ENCODE assay signal across 13 mouse cellular contexts in the genomic region with DNA sequence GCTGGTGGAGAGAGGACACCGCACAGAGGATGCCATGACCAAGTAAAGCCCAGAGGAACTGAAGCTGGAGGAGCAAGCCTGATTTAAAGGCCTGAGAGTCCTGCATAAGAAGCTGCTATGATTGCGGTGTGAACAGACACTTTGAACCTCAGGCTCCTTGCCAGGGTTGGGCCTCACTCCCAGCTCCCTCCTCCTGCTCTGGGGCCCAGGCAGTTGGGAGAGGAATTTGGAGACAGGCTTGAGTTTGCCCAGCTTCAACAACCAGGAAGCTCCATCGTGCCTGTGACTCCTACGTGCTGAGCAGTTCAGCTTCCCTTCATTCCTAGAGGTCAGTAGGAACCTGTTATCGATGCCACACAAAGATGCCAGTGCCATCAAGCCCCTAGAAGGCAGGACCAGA. TPM values are rescaled to one million over a fixed set of nuclear protein-coding genes. Genes with fewer than 3 reads are reported as not detected.
DNase-seq lines count a peak whose midpoint lies in the region; ATAC-seq and TF ChIP-seq lines count a peak whose summit lies in the region.
"Had no signal": no experiment of that assay in that cellular context is flagged by ENCODE, and none has a peak within 500 bp of the region (broad histone marks: within the 10 kb centered on the region; RNA-seq: fewer than 3 reads in every experiment).

No protein-coding gene starts in this region.

- WGBS in hindbrain, postnatal 0 days = 74% methylated on average over 5 of the region's 5 CpGs
- 79% methylated on average over 5 of the region's 5 CpGs for WGBS in hindbrain, embryonic 11.5 days
- WGBS in embryonic facial prominence, embryonic 14.5 days = 61% methylated on average over 5 of the region's 5 CpGs
- WGBS in midbrain, postnatal 0 days = 73% methylated on average over 5 of the region's 5 CpGs
- 54% methylated on average over 5 of the region's 5 CpGs for whole genome bisulfite sequencing in cerebellum, adult 2 months

- no peaks in the 10 kb centered on the region for H3K4me1 ChIP-seq in hindbrain, postnatal 0 days (ENCODE audit: insufficient read depth, low read length)
- no peaks in the 10 kb centered on the region for H3K4me1 ChIP-seq in hindbrain, embryonic 11.5 days (replicated peaks; ENCODE audit: control insufficient read depth, insufficient read depth, low read length)
- H3K4me1 ChIP-seq in embryonic facial prominence, embryonic 14.5 days (ENCODE audit: control insufficient read depth, insufficient read depth, low read length) = peaks cover 6% of the 10 kb centered on the region; the same call in 1 of the 2 replicates
- H3K4me1 ChIP-seq in midbrain, postnatal 0 days (ENCODE audit: insufficient read depth, low read length) = no peaks in the 10 kb centered on the region
- H3K4me1 ChIP-seq in cerebellum, adult 2 months (ENCODE audit: control insufficient read depth, insufficient read depth, low read length) = no peaks in the 10 kb centered on the region; the same call in 1 of the 2 replicates
- H3K4me1 ChIP-seq: forebrain, embryonic 15.5 days; liver, embryonic 15.5 days; neural tube, embryonic 12.5 days had no signal

- H3K36me3 ChIP-seq in hindbrain, postnatal 0 days (ENCODE audit: insufficient read depth, low read length) = no peaks in the 10 kb centered on the region
- no peaks in the 10 kb centered on the region for H3K36me3 ChIP-seq in hindbrain, embryonic 11.5 days (ENCODE audit: control insufficient read depth, insufficient read depth, low read length)
- H3K36me3 ChIP-seq in embryonic facial prominence, embryonic 14.5 days (ENCODE audit: control insufficient read depth, insufficient read depth, low read length) = no peaks in the 10 kb centered on the region
- no peaks in the 10 kb centered on the region for H3K36me3 ChIP-seq in midbrain, postnatal 0 days (ENCODE audit: insufficient read depth, low read length)
- H3K36me3 ChIP-seq: forebrain, embryonic 15.5 days; liver, embryonic 15.5 days; neural tube, embryonic 12.5 days had no signal

- H3K27me3 ChIP-seq in hindbrain, postnatal 0 days (ENCODE audit: insufficient read depth, low read length) = no peaks in the 10 kb centered on the region
- no peaks in the 10 kb centered on the region for H3K27me3 ChIP-seq in hindbrain, embryonic 11.5 days (ENCODE audit: control insufficient read depth, insufficient read depth, low read length)
- H3K27me3 ChIP-seq in embryonic facial prominence, embryonic 14.5 days (replicated peaks; ENCODE audit: control insufficient read depth, insufficient read depth, low read length) = no peaks in the 10 kb centered on the region
- H3K27me3 ChIP-seq in midbrain, postnatal 0 days (ENCODE audit: insufficient read depth, low read length) = no peaks in the 10 kb centered on the region
- H3K27me3 ChIP-seq in cerebellum, adult 2 months (ENCODE audit: control insufficient read depth, insufficient read depth, low read length) = no peaks in the 10 kb centered on the region
- H3K27me3 ChIP-seq: forebrain, embryonic 15.5 days; liver, embryonic 15.5 days had no signal

- H3K4me3 ChIP-seq in hindbrain, postnatal 0 days (ENCODE audit: low read length) = no peak overlapping the region
- no peak overlapping the region for H3K4me3 ChIP-seq in hindbrain, embryonic 11.5 days (ENCODE audit: low read depth, low read length)
- H3K4me3 ChIP-seq in embryonic facial prominence, embryonic 14.5 days (ENCODE audit: low read depth, low read length) = no peak overlapping the region
- no peak overlapping the region for H3K4me3 ChIP-seq in midbrain, postnatal 0 days (ENCODE audit: low read depth, low read length)
- H3K4me3 ChIP-seq in cerebellum, adult 2 months (replicated peaks; ENCODE audit: insufficient read depth, low read depth, low read length) = no peak overlapping the region
- H3K4me3 ChIP-seq: forebrain, embryonic 15.5 days; liver, embryonic 15.5 days; neural tube, embryonic 12.5 days had no signal

- H3K9me3 ChIP-seq in hindbrain, postnatal 0 days (ENCODE audit: low read length) = no peaks in the 10 kb centered on the region
- no peaks in the 10 kb centered on the region for H3K9me3 ChIP-seq in hindbrain, embryonic 11.5 days (ENCODE audit: control insufficient read depth, low read length)
- H3K9me3 ChIP-seq in embryonic facial prominence, embryonic 14.5 days (ENCODE audit: control insufficient read depth, low read length) = no peaks in the 10 kb centered on the region
- H3K9me3 ChIP-seq in midbrain, postnatal 0 days (ENCODE audit: low read length) = no peaks in the 10 kb centered on the region
- H3K9me3 ChIP-seq: forebrain, embryonic 15.5 days; liver, embryonic 15.5 days; neural tube, embryonic 12.5 days had no signal

- DNase-seq in hindbrain, postnatal 0 days (ENCODE audit: low spot score) = peak; percentile 15
- no peak for DNase-seq in hindbrain, embryonic 11.5 days (ENCODE audit: low spot score)
- DNase-seq in embryonic facial prominence, embryonic 14.5 days (ENCODE audit: low spot score) = peak; percentile 68
- DNase-seq in heart, postnatal 10 days = peak; percentile 76 to 80
- peak; percentile 83 for DNase-seq in lung, postnatal 10 days
- DNase-seq in midbrain, postnatal 0 days (ENCODE audit: low spot score) = no peak
- no peak for DNase-seq in cerebellum, adult 2 months
- DNase-seq in left cerebral cortex, adult 8-10 months (ENCODE audit: low spot score in 2 of 2) = no peak

- intact Hi-C loops in heart, postnatal 10 days (cut with DNase I) = no loop called here

- no peak overlapping the region for H3K9ac ChIP-seq in hindbrain, postnatal 0 days (replicated peaks; ENCODE audit: low read length)
- H3K9ac ChIP-seq in hindbrain, embryonic 11.5 days (ENCODE audit: low read depth, low read length) = no peak overlapping the region
- H3K9ac ChIP-seq in embryonic facial prominence, embryonic 14.5 days (ENCODE audit: low read depth, low read length) = 0 out of 2 replicates have a peak overlapping the region, but pooled peaks have one; percentile 8
- H3K9ac ChIP-seq in midbrain, postnatal 0 days (replicated peaks; ENCODE audit: low read length, poor library complexity, severe bottlenecking) = no peak overlapping the region
- H3K9ac ChIP-seq: forebrain, embryonic 15.5 days; liver, embryonic 15.5 days; neural tube, embryonic 12.5 days had no signal

- TF ChIP-seq CTCF in hindbrain, postnatal 0 days (IDR thresholded peaks at IDR 0.05; ENCODE audit: low read depth) = no peak
- TF ChIP-seq CTCF in midbrain, postnatal 0 days (IDR thresholded peaks at IDR 0.05) = no peak
- TF ChIP-seq CTCF in cerebellum, adult 2 months (IDR thresholded peaks at IDR 0.05; ENCODE audit: borderline replicate concordance, insufficient read depth, low read depth, low read length) = no peak

- no peak for TF ChIP-seq POLR2A in cerebellum, adult 2 months (IDR thresholded peaks at IDR 0.05; ENCODE audit: borderline replicate concordance, insufficient read depth, low read length)

- no peak overlapping the region for H3K4me2 ChIP-seq in hindbrain, postnatal 0 days (ENCODE audit: low read depth, low read length)
- H3K4me2 ChIP-seq in hindbrain, embryonic 11.5 days (replicated peaks; ENCODE audit: low read depth, low read length) = no peak overlapping the region
- no peak overlapping the region for H3K4me2 ChIP-seq in embryonic facial prominence, embryonic 14.5 days (ENCODE audit: low read depth, low read length)
- H3K4me2 ChIP-seq in midbrain, postnatal 0 days (ENCODE audit: low read depth, low read length, poor library complexity, severe bottlenecking) = no peak overlapping the region
- H3K4me2 ChIP-seq: forebrain, embryonic 15.5 days; liver, embryonic 15.5 days; neural tube, embryonic 12.5 days had no signal

- no peak overlapping the region for H3K27ac ChIP-seq in hindbrain, postnatal 0 days
- no peak overlapping the region for H3K27ac ChIP-seq in hindbrain, embryonic 11.5 days (ENCODE audit: low read depth, low read length)
- peak overlapping the region; percentile 52; the same call in 1 of the 2 replicates for H3K27ac ChIP-seq in embryonic facial prominence, embryonic 14.5 days (replicated peaks; ENCODE audit: low read depth, low read length)
- no peak overlapping the region for H3K27ac ChIP-seq in midbrain, postnatal 0 days (ENCODE audit: low read depth, low read length)
- H3K27ac ChIP-seq in cerebellum, adult 2 months (ENCODE audit: insufficient read depth, low read length) = no peak overlapping the region
- H3K27ac ChIP-seq: forebrain, embryonic 15.5 days; liver, embryonic 15.5 days; neural tube, embryonic 12.5 days had no signal

- no peak for ATAC-seq in hindbrain, postnatal 0 days
- no peak for ATAC-seq in hindbrain, embryonic 11.5 days (ENCODE audit: low FRiP score)
- ATAC-seq in embryonic facial prominence, embryonic 14.5 days (ENCODE audit: low read depth) = peak; percentile 45; the same call in 1 of the 2 replicates
- ATAC-seq in midbrain, postnatal 0 days (ENCODE audit: low FRiP score) = no peak
- ATAC-seq: activated CD4-positive, CD25-positive, alpha-beta regulatory T cell, adult 4 months; forebrain, embryonic 15.5 days; hindbrain, embryonic 16.5 days had no signal

RNA-seq across cellular contexts. Expression of a gene that starts 35.7 kb away (rescaled TPM):
- total RNA-seq in hindbrain, postnatal 0 days (2014; rRNA removed) = 25.3 and 26.6 TPM in 2 replicates
- polyA plus RNA-seq in hindbrain, postnatal 0 days (2015; fragmentation: Nextera tagmentation; extraction: Ambion mirVana) = 30.7 and 32.0 TPM in 2 replicates
- polyA plus RNA-seq in hindbrain, embryonic 11.5 days (2014; fragmentation: Nextera tagmentation; extraction: Ambion mirVana) = 2.6 and 3.6 TPM in 2 replicates
- polyA plus RNA-seq in embryonic facial prominence, embryonic 14.5 days (2014; fragmentation: Nextera tagmentation; extraction: Ambion mirVana) = 35.4 and 38.6 TPM in 2 replicates
- total RNA-seq in heart, postnatal 10 days (2021) = 10 to 100 TPM; 42.5 to 46.4 TPM
- total RNA-seq in midbrain, postnatal 0 days (2014; rRNA removed) = 18.0 and 18.9 TPM in 2 replicates
- polyA plus RNA-seq in midbrain, postnatal 0 days (2015; fragmentation: Nextera tagmentation; extraction: Ambion mirVana) = 21.3 and 21.9 TPM in 2 replicates
- polyA plus RNA-seq in cerebellum, adult 2 months (2012; rRNA removed) = 16.2 and 18.9 TPM in 2 replicates
- total RNA-seq in left cerebral cortex, adult 8-10 months (2022) = 10 to 100 TPM; 11.0 to 13.4 (median 12.2) TPM

RNA-seq across cellular contexts. Expression of a gene that starts 45.9 kb away (rescaled TPM):
- total RNA-seq in hindbrain, postnatal 0 days (2014; rRNA removed) = 8.6 and 10.2 TPM in 2 replicates
- polyA plus RNA-seq in hindbrain, postnatal 0 days (2015; fragmentation: Nextera tagmentation; extraction: Ambion mirVana) = 24.7 and 28.2 TPM in 2 replicates
- polyA plus RNA-seq in hindbrain, embryonic 11.5 days (2014; fragmentation: Nextera tagmentation; extraction: Ambion mirVana) = 0.13 and 0.15 TPM in 2 replicates
- polyA plus RNA-seq in embryonic facial prominence, embryonic 14.5 days (2014; fragmentation: Nextera tagmentation; extraction: Ambion mirVana) = 2.3 and 3.9 TPM in 2 replicates
- under 1 TPM in 1 of 2 experiments, not detected in 1; 0.22 TPM for total RNA-seq in heart, postnatal 10 days (2021)
- total RNA-seq in midbrain, postnatal 0 days (2014; rRNA removed) = 9.4 and 11.2 TPM in 2 replicates
- 29.3 and 33.7 TPM in 2 replicates for polyA plus RNA-seq in midbrain, postnatal 0 days (2015; fragmentation: Nextera tagmentation; extraction: Ambion mirVana)
- polyA plus RNA-seq in cerebellum, adult 2 months (2012; rRNA removed) = 14.7 and 20.3 TPM in 2 replicates
- 10 to 100 TPM in 3 of 4 experiments, 1 to 10 TPM in 1; 9.8 to 11.5 (median 10.4) TPM for total RNA-seq in left cerebral cortex, adult 8-10 months (2022)
- polyA plus RNA-seq: activated CD4-positive, CD25-positive, alpha-beta regulatory T cell, adult 4 months had no signal

Comparison
In these comparisons a context has a peak if more than half of its experiments do, and no peak if none do; other contexts are left out.
1. DNase-seq: peak in hindbrain, postnatal 0 days (single experiment), embryonic facial prominence, embryonic 14.5 days (single experiment), heart, postnatal 10 days (2 of 2) and lung, postnatal 10 days (single experiment); none in hindbrain, embryonic 11.5 days (single experiment), midbrain, postnatal 0 days (single experiment), cerebellum, adult 2 months (0 of 2) and left cerebral cortex, adult 8-10 months (0 of 2).